Mouse (Mus musculus) heart, adult 2 months (tissue): ENCODE results near the gene Prss50.

Source experiments
- CTCF ChIP-seq: fragments of 200-600 bp; IDR thresholded peaks from 2 replicates; pipeline ENCODE4 v1.8.1; 2022; ENCODE audit warnings: antibody characterized with exemption, mild to moderate bottlenecking, moderate library complexity
- EP300 ChIP-seq: fragments of 200-500 bp; IDR thresholded peaks from 2 replicates; pipeline ENCODE4 v1.6.1; 2011; ENCODE audit warnings: low read depth, low read length, control low read depth; ENCODE audit not compliant: insufficient read depth
- POLR2A ChIP-seq: fragments of 200-500 bp; IDR thresholded peaks from 2 replicates; pipeline ENCODE4 v1.6.1; 2011; ENCODE audit warnings: mild to moderate bottlenecking, low read depth, low read length, control low read depth; ENCODE audit not compliant: insufficient read depth

DNA sequence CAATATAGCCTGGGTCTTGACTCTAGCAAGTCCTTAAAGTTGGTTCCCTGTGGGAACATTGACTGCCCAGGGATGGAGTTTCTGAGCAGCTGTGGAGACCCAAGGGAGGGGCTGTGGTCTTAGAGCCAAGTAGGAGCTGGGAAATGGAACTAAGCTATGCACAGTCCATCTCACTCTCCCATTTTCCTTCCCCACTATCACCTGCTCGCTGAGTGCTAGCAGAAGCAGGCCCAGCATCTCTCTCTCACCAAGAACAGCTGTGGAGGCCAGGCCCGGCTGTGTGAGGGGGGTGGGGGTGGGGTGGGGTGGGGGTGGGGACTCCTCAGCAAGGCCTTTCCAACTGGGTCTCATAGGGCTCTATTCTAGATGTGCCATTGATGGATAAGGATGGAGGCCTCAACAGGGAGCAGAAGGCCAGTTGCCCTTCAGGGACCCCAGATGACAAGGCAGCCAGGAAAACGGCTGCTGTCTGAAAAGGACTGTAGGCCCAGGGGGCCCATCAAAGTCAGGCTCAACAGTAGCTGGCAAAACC lies 17.0 kb downstream of the Prss50 start:
- no peak for TF ChIP-seq CTCF
- TF ChIP-seq EP300, result no peak
- no peak for TF ChIP-seq POLR2A
